Mouse (Mus musculus) heart, postnatal 10 days (tissue): ENCODE results near the gene Tuba8. TPM values are rescaled to one million over a fixed set of nuclear protein-coding genes. Genes with fewer than 3 reads are reported as not detected.
A peak's percentile ranks its signal among the peaks of the same experiment; 100 is the strongest.

Experiments used
- DNase-seq, 2 experiments: peaks; one replicate each; pipeline ENCODE4 v3.0.0; 2021
- intact Hi-C: fragments of 180-260 bp; cut with DNase I; formaldehyde crosslinking; loops from one replicate; pipeline ENCODE4 v1.15.1; 2025
- total RNA-seq, 2 experiments: library from RNA; stranded (reverse); gene quantifications; 2 replicates each; pipeline ENCODE4 v1.2.3; 2021

Gene Tuba8
- total RNA-seq, 2 experiments from 2014 or later: 78.2 to 86.1 TPM

- intact Hi-C loops: no loop called here
- peak in 1 of 2 experiments; percentile 32 for DNase-seq
Observed at GRCm38 (mm10) chr6:121274356-121274755, 63.9 kb downstream of the Tuba8 start.

Other genes starting within 250 kb of the Tuba8 start
- 100 to 1,000 TPM; 137 to 148 TPM for gene Mical3, start 79.7 kb upstream of the Tuba8 start, total RNA-seq
- 10 to 100 TPM in 1 of 2 experiments, 1 to 10 TPM in 1; 7.3 to 11.2 TPM for gene Pex26, start 27.0 kb upstream of the Tuba8 start, total RNA-seq
- gene Usp18, start 35.2 kb downstream of the Tuba8 start, total RNA-seq: 1 to 10 TPM in 1 of 2 experiments, under 1 TPM in 1; 0.82 to 1.2 TPM
- gene Slc6a13, start 89.5 kb downstream of the Tuba8 start, total RNA-seq: 1 to 10 TPM; 1.2 to 2.0 TPM
- gene Slc6a12, start 132.4 kb downstream of the Tuba8 start, total RNA-seq: not detected